Mouse (Mus musculus) erythroid progenitor cell, adult 5-6 weeks (primary cell): ENCODE results near the gene Lbhd1. TPM values are rescaled to one million over a fixed set of nuclear protein-coding genes. Genes with fewer than 3 reads are reported as not detected.

ENCODE experiments used
- ATAC-seq: replicated peaks from 2 replicates; pipeline ENCODE4 v1.8.0; 2016; ENCODE audit warnings: moderate number of reproducible peaks, mild to moderate bottlenecking, moderate TSS enrichment, inconsistent platforms; ENCODE audit not compliant: poor library complexity, low FRiP score, severe bottlenecking
- total RNA-seq, 2 experiments: library from RNA; stranded (forward) in 1 of 2; stranded (reverse) in 1 of 2; fragments of 150-400 nt in 1 of 2; fragments of 186-747, 209-891 nt in 1 of 2; gene quantifications; 2 replicates each; pipeline versions ENCODE4 v1.2.3 to v1.2.4; 2015 to 2017; ENCODE audit warnings: low replicate concordance in 2 of 2

Lbhd1 gene
- total RNA-seq, 2 experiments from 2014 or later, result 6.4 to 44.9 TPM

GRCm38 (mm10) chr19:8941515-8942217 lies 58.1 kb downstream of the Lbhd1 start, which contains the start of gene Mta2:
TSS of gene Mta2 (plus strand) at chr19:8941875.
- peak; percentile 86 for ATAC-seq

Other genes with a start within 250 kb of the Lbhd1 start
Only the 30 nearest of the 32 such genes appear.
- gene Slc3a2, start 160.4 kb upstream of the Lbhd1 start, total RNA-seq (2015; ENCODE audit: low replicate concordance), result 198 and 206 TPM in 2 replicates
- 242 and 266 TPM in 2 replicates for gene Slc3a2, start 160.4 kb upstream of the Lbhd1 start, total RNA-seq (2017; ENCODE audit: low replicate concordance)
- 22.0 and 28.9 TPM in 2 replicates for gene Wdr74, start 147.9 kb upstream of the Lbhd1 start, total RNA-seq (2015; ENCODE audit: low replicate concordance)
- 10.7 and 15.0 TPM in 2 replicates for gene Wdr74, start 147.9 kb upstream of the Lbhd1 start, total RNA-seq (2017; ENCODE audit: low replicate concordance)
- gene 1700092M07Rik, start 143.0 kb upstream of the Lbhd1 start, total RNA-seq (2015; ENCODE audit: low replicate concordance), result not detected in 2 replicates
- gene 1700092M07Rik, start 143.0 kb upstream of the Lbhd1 start, total RNA-seq (2017; ENCODE audit: low replicate concordance), result not detected in 2 replicates
- gene Stx5a, start 142.3 kb upstream of the Lbhd1 start, total RNA-seq (2015; ENCODE audit: low replicate concordance), result 67.0 and 97.7 TPM in 2 replicates
- 119 and 128 TPM in 2 replicates for gene Stx5a, start 142.3 kb upstream of the Lbhd1 start, total RNA-seq (2017; ENCODE audit: low replicate concordance)
- 462 and 487 TPM in 2 replicates for gene Nxf1, start 126.7 kb upstream of the Lbhd1 start, total RNA-seq (2015; ENCODE audit: low replicate concordance)
- gene Nxf1, start 126.7 kb upstream of the Lbhd1 start, total RNA-seq (2017; ENCODE audit: low replicate concordance), result 79.9 and 80.3 TPM in 2 replicates
- gene Tmem223, start 112.7 kb upstream of the Lbhd1 start, total RNA-seq (2015; ENCODE audit: low replicate concordance), result 25.9 and 40.7 TPM in 2 replicates
- gene Tmem223, start 112.7 kb upstream of the Lbhd1 start, total RNA-seq (2017; ENCODE audit: low replicate concordance), result 11.0 and 21.9 TPM in 2 replicates
- gene Tmem179b, start 109.3 kb upstream of the Lbhd1 start, total RNA-seq (2015; ENCODE audit: low replicate concordance), result 80.7 and 134 TPM in 2 replicates
- gene Tmem179b, start 109.3 kb upstream of the Lbhd1 start, total RNA-seq (2017; ENCODE audit: low replicate concordance), result 66.6 and 95.1 TPM in 2 replicates
- gene Taf6l, start 97.3 kb upstream of the Lbhd1 start, total RNA-seq (2015; ENCODE audit: low replicate concordance), result 6.7 and 24.1 TPM in 2 replicates
- gene Taf6l, start 97.3 kb upstream of the Lbhd1 start, total RNA-seq (2017; ENCODE audit: low replicate concordance), result 10.5 and 10.9 TPM in 2 replicates
- gene Polr2g, start 85.2 kb upstream of the Lbhd1 start, total RNA-seq (2015; ENCODE audit: low replicate concordance), result 49.0 and 51.2 TPM in 2 replicates
- gene Polr2g, start 85.2 kb upstream of the Lbhd1 start, total RNA-seq (2017; ENCODE audit: low replicate concordance), result 16.5 and 25.8 TPM in 2 replicates
- gene Zbtb3, start 81.2 kb upstream of the Lbhd1 start, total RNA-seq (2015; ENCODE audit: low replicate concordance), result not detected in 2 replicates
- 1.3 TPM in 1 of 2 replicates, not detected in the other for gene Zbtb3, start 81.2 kb upstream of the Lbhd1 start, total RNA-seq (2017; ENCODE audit: low replicate concordance)
- 55.8 and 56.6 TPM in 2 replicates for gene Ttc9c, start 64.4 kb upstream of the Lbhd1 start, total RNA-seq (2015; ENCODE audit: low replicate concordance)
- 59.4 and 73.3 TPM in 2 replicates for gene Ttc9c, start 64.4 kb upstream of the Lbhd1 start, total RNA-seq (2017; ENCODE audit: low replicate concordance)
- 54.9 and 64.2 TPM in 2 replicates for gene Hnrnpul2, start 63.7 kb upstream of the Lbhd1 start, total RNA-seq (2015; ENCODE audit: low replicate concordance)
- gene Hnrnpul2, start 63.7 kb upstream of the Lbhd1 start, total RNA-seq (2017; ENCODE audit: low replicate concordance), result 154 and 160 TPM in 2 replicates
- not detected in 2 replicates for gene AC129217.1, start 54.0 kb upstream of the Lbhd1 start, total RNA-seq (2015; ENCODE audit: low replicate concordance)
- 9.5 and 15.5 TPM in 2 replicates for gene AC129217.1, start 54.0 kb upstream of the Lbhd1 start, total RNA-seq (2017; ENCODE audit: low replicate concordance)
- gene Bscl2, start 46.3 kb upstream of the Lbhd1 start, total RNA-seq (2015; ENCODE audit: low replicate concordance), result 33.9 and 36.0 TPM in 2 replicates
- 20.2 and 27.1 TPM in 2 replicates for gene Bscl2, start 46.3 kb upstream of the Lbhd1 start, total RNA-seq (2017; ENCODE audit: low replicate concordance)
- gene Gng3, start 44.5 kb upstream of the Lbhd1 start, total RNA-seq (2015; ENCODE audit: low replicate concordance), result not detected in 2 replicates
- gene Gng3, start 44.5 kb upstream of the Lbhd1 start, total RNA-seq (2017; ENCODE audit: low replicate concordance), result not detected in 2 replicates
- 1.7 TPM in 1 of 2 replicates, not detected in the other for gene Lrrn4cl, start 33.0 kb upstream of the Lbhd1 start, total RNA-seq (2015; ENCODE audit: low replicate concordance)
- 0.39 TPM in 1 of 2 replicates, not detected in the other for gene Lrrn4cl, start 33.0 kb upstream of the Lbhd1 start, total RNA-seq (2017; ENCODE audit: low replicate concordance)
- gene Ubxn1, start 12.2 kb upstream of the Lbhd1 start, total RNA-seq (2015; ENCODE audit: low replicate concordance), result 46.1 and 49.9 TPM in 2 replicates
- 73.1 and 101 TPM in 2 replicates for gene Ubxn1, start 12.2 kb upstream of the Lbhd1 start, total RNA-seq (2017; ENCODE audit: low replicate concordance)
- 8.8 and 23.1 TPM in 2 replicates for gene Uqcc3, start 2.8 kb upstream of the Lbhd1 start, total RNA-seq (2015; ENCODE audit: low replicate concordance)
- 7.8 TPM in 1 of 2 replicates, not detected in the other for gene Uqcc3, start 2.8 kb upstream of the Lbhd1 start, total RNA-seq (2017; ENCODE audit: low replicate concordance)
- not detected in 2 replicates for gene Gm49403, start 198 bp downstream of the Lbhd1 start, total RNA-seq (2015; ENCODE audit: low replicate concordance)
- gene Gm49403, start 198 bp downstream of the Lbhd1 start, total RNA-seq (2017; ENCODE audit: low replicate concordance), result not detected in 2 replicates
- gene 1810009A15Rik, start 5.1 kb downstream of the Lbhd1 start, total RNA-seq (2015; ENCODE audit: low replicate concordance), result 11.5 and 13.4 TPM in 2 replicates
- 7.0 and 32.0 TPM in 2 replicates for gene 1810009A15Rik, start 5.1 kb downstream of the Lbhd1 start, total RNA-seq (2017; ENCODE audit: low replicate concordance)
- not detected in 2 replicates for gene Gm49416, start 5.2 kb downstream of the Lbhd1 start, total RNA-seq (2015; ENCODE audit: low replicate concordance)
- not detected in 2 replicates for gene Gm49416, start 5.2 kb downstream of the Lbhd1 start, total RNA-seq (2017; ENCODE audit: low replicate concordance)
- 10.1 and 14.3 TPM in 2 replicates for gene Ints5, start 9.3 kb downstream of the Lbhd1 start, total RNA-seq (2015; ENCODE audit: low replicate concordance)
- 7.1 and 7.6 TPM in 2 replicates for gene Ints5, start 9.3 kb downstream of the Lbhd1 start, total RNA-seq (2017; ENCODE audit: low replicate concordance)
- gene Ganab, start 14.3 kb downstream of the Lbhd1 start, total RNA-seq (2015; ENCODE audit: low replicate concordance), result 71.0 and 83.0 TPM in 2 replicates
- gene Ganab, start 14.3 kb downstream of the Lbhd1 start, total RNA-seq (2017; ENCODE audit: low replicate concordance), result 31.9 and 43.0 TPM in 2 replicates
- gene B3gat3, start 36.6 kb downstream of the Lbhd1 start, total RNA-seq (2015; ENCODE audit: low replicate concordance), result 16.2 and 28.1 TPM in 2 replicates
- gene B3gat3, start 36.6 kb downstream of the Lbhd1 start, total RNA-seq (2017; ENCODE audit: low replicate concordance), result 13.8 and 21.3 TPM in 2 replicates
- gene Rom1, start 45.6 kb downstream of the Lbhd1 start, total RNA-seq (2015; ENCODE audit: low replicate concordance), result not detected in 2 replicates
- not detected in 2 replicates for gene Rom1, start 45.6 kb downstream of the Lbhd1 start, total RNA-seq (2017; ENCODE audit: low replicate concordance)
- gene Eml3, start 45.8 kb downstream of the Lbhd1 start, total RNA-seq (2015; ENCODE audit: low replicate concordance), result 6.5 and 9.6 TPM in 2 replicates
- gene Eml3, start 45.8 kb downstream of the Lbhd1 start, total RNA-seq (2017; ENCODE audit: low replicate concordance), result 7.1 and 14.0 TPM in 2 replicates
- gene Mta2, start 58.1 kb downstream of the Lbhd1 start, total RNA-seq (2015; ENCODE audit: low replicate concordance), result 59.9 and 70.3 TPM in 2 replicates
- gene Mta2, start 58.1 kb downstream of the Lbhd1 start, total RNA-seq (2017; ENCODE audit: low replicate concordance), result 84.2 and 125 TPM in 2 replicates
- 0.84 and 3.2 TPM in 2 replicates for gene Tut1, start 70.1 kb downstream of the Lbhd1 start, total RNA-seq (2015; ENCODE audit: low replicate concordance)
- 3.7 and 4.4 TPM in 2 replicates for gene Tut1, start 70.1 kb downstream of the Lbhd1 start, total RNA-seq (2017; ENCODE audit: low replicate concordance)
- 198 and 228 TPM in 2 replicates for gene Eef1g, start 83.3 kb downstream of the Lbhd1 start, total RNA-seq (2015; ENCODE audit: low replicate concordance)
- gene Eef1g, start 83.3 kb downstream of the Lbhd1 start, total RNA-seq (2017; ENCODE audit: low replicate concordance), result 92.0 and 153 TPM in 2 replicates
- gene Ahnak, start 105.6 kb downstream of the Lbhd1 start, total RNA-seq (2015; ENCODE audit: low replicate concordance), result 13.0 and 13.8 TPM in 2 replicates
- gene Ahnak, start 105.6 kb downstream of the Lbhd1 start, total RNA-seq (2017; ENCODE audit: low replicate concordance), result 13.3 and 15.7 TPM in 2 replicates